ENCODE assay signal across 10 mouse cellular contexts in the genomic region with DNA sequence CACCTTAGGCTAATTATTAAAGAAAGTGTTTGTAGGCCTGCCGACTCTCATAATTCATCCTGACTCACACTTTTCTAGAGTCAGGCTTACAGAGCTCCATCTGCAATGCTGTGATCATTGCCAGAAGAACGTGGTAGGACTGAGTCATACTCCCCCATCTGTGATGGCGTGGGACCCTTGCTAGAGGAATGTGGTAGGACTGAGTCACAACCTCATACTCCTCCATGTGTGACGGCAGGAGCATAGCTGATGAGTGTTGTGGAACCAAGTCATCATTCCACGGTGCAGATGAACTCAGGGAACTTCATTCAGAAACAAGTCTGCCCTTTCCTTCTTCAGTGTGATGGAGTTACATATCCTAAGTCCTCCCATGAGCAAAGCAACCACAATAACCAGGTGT.
DNase-seq lines count a peak whose midpoint lies in the region.
"Had no signal": no experiment of that assay in that cellular context is flagged by ENCODE, and none has a peak within 500 bp of the region (broad histone marks: within the 10 kb centered on the region; RNA-seq: fewer than 3 reads in every experiment).

No protein-coding gene starts in this region.

- intact Hi-C loops in left cerebral cortex, postnatal 25 days (cut with DNase I) = loop anchor here (2.0 to 5.0 kb wide), 4 partner anchors 134 to 463 kb away; a partner anchor contains a TSS

- DNase-seq in right cerebral cortex, adult 18-20 months = peak; percentile 86
- DNase-seq in right cerebral cortex, postnatal 4 days = no peak
- peak; percentile 14 to 30 for DNase-seq in frontal cortex, postnatal 14 days (ENCODE audit: low spot score in 2 of 2)
- DNase-seq in left cerebral cortex, postnatal 25 days (ENCODE audit: low spot score in 2 of 2) = peak; percentile 24 to 94
- DNase-seq in spleen, postnatal 36 days (ENCODE audit: low spot score in 2 of 2) = no peak
- no peak for DNase-seq in retina, embryonic 14.5 days (ENCODE audit: low spot score)
- DNase-seq in adrenal gland, postnatal 25 days = no peak
- DNase-seq: gastrocnemius, postnatal 36 days; heart, postnatal 10 days; kidney, postnatal 4 days had no signal

Comparison
In these comparisons a context has a peak if more than half of its experiments do, and no peak if none do; other contexts are left out.
1. DNase-seq: peak in right cerebral cortex, adult 18-20 months (single experiment), frontal cortex, postnatal 14 days (2 of 2) and left cerebral cortex, postnatal 25 days (2 of 2); none in right cerebral cortex, postnatal 4 days (single experiment), spleen, postnatal 36 days (0 of 2), retina, embryonic 14.5 days (single experiment) and adrenal gland, postnatal 25 days (single experiment).